Mouse (Mus musculus): ENCODE measurements around the gene Abcg1. TPM values are rescaled to one million over a fixed set of nuclear protein-coding genes. Genes with fewer than 3 reads are reported as not detected.

The Abcg1 gene
- 6.3 and 6.9 TPM in 2 replicates for polyA plus RNA-seq (2012)

DNA sequence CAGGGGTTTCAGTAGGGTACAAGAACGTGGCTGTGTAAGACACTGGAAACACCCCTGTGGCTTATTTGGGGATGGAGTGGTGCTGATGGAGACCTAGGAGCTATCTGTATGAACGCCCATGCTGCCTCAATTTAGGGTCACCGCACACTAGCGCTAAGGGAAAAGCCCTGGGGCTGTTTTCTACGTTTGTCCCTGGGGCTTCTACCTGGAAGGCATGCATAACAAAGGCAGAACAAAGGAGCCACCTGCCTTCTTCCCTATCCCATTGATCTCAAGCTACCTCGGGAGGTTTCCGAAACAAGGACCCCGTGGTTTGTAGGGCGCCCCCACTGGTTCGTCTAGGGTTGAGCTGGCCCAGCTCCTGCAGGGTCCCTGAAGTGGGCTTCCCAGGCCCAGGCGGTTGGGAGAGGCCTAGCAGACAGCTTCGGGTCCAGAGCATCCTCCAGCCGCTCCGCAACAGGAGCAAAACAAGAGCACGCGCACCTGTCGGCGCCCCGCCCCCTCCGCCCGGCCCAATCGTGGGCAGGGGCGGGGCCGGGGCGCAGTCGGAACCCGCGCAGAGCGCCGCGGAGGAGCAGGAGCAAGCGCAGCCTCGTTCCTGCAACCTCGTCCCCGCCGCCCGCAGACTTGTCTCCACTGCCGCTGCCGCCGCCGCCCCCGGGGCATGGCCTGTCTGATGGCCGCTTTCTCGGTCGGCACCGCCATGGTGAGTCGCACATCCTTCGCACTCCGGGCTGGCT lies at the start of gene Abcg1:
TSS of gene Abcg1 (plus strand) at position 525 of the 740 bp plus-strand sequence.

GRCm38 (mm10) chr17:31129452-31129851 lies 72.0 kb downstream of the Abcg1 start, which contains the start of gene Tff3:
TSS of gene Tff3 (minus strand) at chr17:31129646.

DNA sequence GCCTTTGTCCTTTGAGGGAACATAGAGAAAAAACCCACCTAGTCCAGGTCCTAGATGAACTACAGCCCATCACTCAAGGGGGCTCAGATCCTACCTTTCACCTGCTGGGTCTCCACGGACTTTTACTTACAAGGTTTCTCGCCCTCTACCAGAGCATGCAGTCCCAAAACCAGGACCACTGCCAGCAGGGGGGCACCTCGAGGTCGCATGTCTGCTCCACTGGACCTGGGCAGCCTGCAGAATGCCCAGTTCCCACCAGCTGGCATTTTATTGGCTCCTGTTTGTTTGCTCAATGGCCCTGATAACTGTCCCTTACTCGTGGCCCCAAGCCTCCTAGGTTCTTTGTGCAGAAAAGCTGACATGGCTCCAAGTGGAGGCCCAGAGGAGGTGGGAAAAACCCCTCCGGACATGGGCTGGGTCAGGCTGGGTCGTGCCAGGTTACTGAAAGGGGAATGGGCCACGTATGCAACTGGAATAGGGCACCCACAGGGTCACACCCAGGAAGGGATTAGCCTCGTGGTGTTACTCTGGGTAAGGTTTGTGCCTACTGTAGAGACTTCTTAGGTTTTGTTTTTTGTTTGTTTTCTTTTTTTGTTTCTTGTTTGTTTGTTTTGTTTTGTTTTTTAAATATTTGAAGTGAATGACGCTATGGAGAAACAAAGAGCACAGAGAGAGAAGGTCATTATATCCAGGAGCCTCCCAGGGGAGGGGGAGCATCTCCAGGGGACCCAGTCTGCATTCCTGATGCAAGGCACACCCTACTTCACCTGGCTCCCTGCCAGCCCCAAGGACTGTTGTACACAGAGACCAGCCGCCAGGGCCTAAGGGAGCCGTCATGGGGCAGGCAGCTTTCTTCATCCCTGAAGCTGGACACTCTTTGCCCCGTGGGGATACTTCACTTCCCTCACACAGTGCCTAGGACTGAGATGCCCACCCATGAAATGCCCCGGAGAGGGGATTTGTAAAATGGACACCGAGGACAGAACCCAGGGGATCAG lies 86.9 kb downstream of the Abcg1 start, which contains the start of gene Tff2:
TSS of gene Tff2 (minus strand) at position 243 of the 998 bp plus-strand sequence.

GRCm38 (mm10) chr17:31165127-31165526 lies 107.7 kb downstream of the Abcg1 start, which contains the start of gene Tff1:
TSS of gene Tff1 (minus strand) at chr17:31165277.

Other genes starting within 250 kb of the Abcg1 start
- gene Glp1r, start 155.9 kb upstream of the Abcg1 start, polyA plus RNA-seq (2012), result not detected in 2 replicates
- gene Umodl1, start 103.0 kb upstream of the Abcg1 start, polyA plus RNA-seq (2012), result not detected in 2 replicates
- gene Tff3, start 72.0 kb downstream of the Abcg1 start, polyA plus RNA-seq (2012), result not detected in 2 replicates
- not detected in 2 replicates for gene Tff2, start 86.6 kb downstream of the Abcg1 start, polyA plus RNA-seq (2012)
- not detected in 2 replicates for gene Tff1, start 107.6 kb downstream of the Abcg1 start, polyA plus RNA-seq (2012)
- gene Tmprss3, start 141.3 kb downstream of the Abcg1 start, polyA plus RNA-seq (2012), result 1.9 and 3.6 TPM in 2 replicates
- 36.6 and 47.4 TPM in 2 replicates for gene Ubash3a, start 150.2 kb downstream of the Abcg1 start, polyA plus RNA-seq (2012)
- 2.9 and 3.3 TPM in 2 replicates for gene Rsph1, start 219.7 kb downstream of the Abcg1 start, polyA plus RNA-seq (2012)
- 9.3 and 13.6 TPM in 2 replicates for gene Slc37a1, start 229.1 kb downstream of the Abcg1 start, polyA plus RNA-seq (2012)